Mouse (Mus musculus): ENCODE data around the gene Pln. TPM values are rescaled to one million over a fixed set of nuclear protein-coding genes. Genes with fewer than 3 reads are reported as not detected.

Gene Pln
- 2.0 and 3.0 TPM in 2 replicates for polyA plus RNA-seq (2016; fragmentation: Nextera tagmentation; extraction: Ambion mirVana)

DNA sequence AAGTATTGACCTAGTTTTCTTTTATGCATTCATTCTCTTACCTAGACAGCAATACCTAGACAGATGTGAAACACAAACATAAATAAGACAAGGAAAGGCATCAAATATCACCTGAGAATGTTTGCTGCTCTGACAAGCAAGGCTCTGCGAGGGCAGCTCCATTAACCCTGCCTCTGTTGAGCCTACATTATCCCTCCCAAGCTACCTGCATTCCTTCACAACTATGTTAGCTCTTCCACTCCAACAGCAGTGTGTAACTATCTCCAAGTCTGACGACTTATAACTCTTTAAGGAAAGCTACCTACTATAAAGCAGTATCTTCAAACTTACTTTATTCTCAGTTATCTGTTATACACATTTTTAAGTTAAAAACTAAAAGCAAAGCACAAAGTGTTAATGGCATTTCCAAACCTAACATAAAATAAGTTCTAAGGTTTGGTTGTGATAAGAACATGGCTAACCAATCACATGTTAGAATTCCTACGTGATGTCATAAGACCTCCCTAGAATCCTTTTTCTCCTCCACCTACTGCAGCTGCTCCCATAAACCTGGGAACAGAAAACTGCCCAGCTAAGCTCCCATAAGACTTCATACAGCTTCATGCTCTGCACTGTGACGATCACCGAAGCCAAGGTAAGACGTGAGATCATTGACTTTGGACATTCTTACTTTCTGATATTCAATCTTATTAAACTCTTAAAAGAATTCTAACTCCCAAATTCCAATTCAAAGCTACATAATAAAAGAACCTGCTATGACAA, at the start of gene Pln:
TSS of gene Pln (plus strand) at position 506 of the 762 bp plus-strand sequence.
- H3K9me3 ChIP-seq = no peaks in the 10 kb centered on the region
- no peak within 1 kb of the TSS for H3K27ac ChIP-seq (replicated peaks)
- no peak within 1 kb of the TSS for H3K4me2 ChIP-seq (replicated peaks)
- no peak within 1 kb of the TSS for H3K4me3 ChIP-seq
- no peak within 1 kb of the TSS for H3K9ac ChIP-seq (replicated peaks)
- no peak for ATAC-seq (ENCODE audit: low FRiP score, low read depth)
- no peaks in the 10 kb centered on the region for H3K36me3 ChIP-seq
- H3K27me3 ChIP-seq = no peaks in the 10 kb centered on the region
- WGBS = 84% methylated on average over 6 of the region's 6 CpGs
- H3K4me1 ChIP-seq = no peaks in the 10 kb centered on the region

DNA sequence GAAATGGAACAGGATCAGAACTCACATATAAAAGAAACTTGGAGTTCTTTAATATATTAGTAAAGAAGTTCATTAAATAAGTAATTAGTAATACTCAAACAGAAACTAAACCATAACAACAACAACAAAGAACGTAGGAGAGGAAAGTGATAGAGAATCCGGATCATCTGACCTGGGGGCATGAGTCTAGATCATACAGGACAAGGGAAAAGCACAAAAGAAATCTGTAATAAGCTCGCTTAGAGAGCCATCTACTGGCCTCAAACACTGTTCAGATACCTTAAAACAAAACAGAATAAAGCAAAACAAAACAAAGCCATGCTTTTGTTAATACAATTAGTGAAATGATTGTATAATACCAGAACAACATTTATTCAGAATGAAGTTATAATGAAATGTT, 31.6 kb upstream of the Pln start:
- WGBS = 44% methylated on average over 3 of the region's 3 CpGs
- H3K4me2 ChIP-seq (replicated peaks) = no peak overlapping the region
- no peaks in the 10 kb centered on the region for H3K4me1 ChIP-seq
- H3K9me3 ChIP-seq = no peaks in the 10 kb centered on the region
- no peak overlapping the region for H3K4me3 ChIP-seq
- H3K27ac ChIP-seq (replicated peaks) = no peak overlapping the region
- no peaks in the 10 kb centered on the region for H3K27me3 ChIP-seq
- H3K9ac ChIP-seq (replicated peaks) = no peak overlapping the region
- ATAC-seq (ENCODE audit: low FRiP score, low read depth) = peak; percentile 66; the same call in 1 of the 2 replicates
- H3K36me3 ChIP-seq = no peaks in the 10 kb centered on the region

DNA sequence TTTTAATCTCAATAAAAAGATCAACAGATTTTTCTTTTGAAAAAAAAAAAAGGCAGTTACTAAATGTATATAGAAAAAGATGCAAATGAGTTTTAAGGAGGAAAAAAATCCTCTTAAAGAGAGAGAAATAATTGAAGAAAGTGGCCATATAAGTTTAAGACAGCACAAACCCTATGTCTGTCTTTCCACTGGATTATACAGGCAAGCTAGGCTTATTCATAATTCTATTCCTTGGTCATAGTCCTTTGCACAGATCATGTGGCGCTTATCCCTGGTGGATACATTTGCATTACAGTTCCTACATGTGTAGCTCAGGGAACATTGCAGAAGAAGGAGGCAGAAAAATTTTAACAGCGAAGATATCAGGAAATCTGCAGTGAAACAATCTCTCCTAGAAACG, 30.8 kb upstream of the Pln start:
- WGBS = 94% methylated on average over 3 of the region's 3 CpGs
- Histone ChIP-seq H3K27ac (replicated peaks) (no peak overlapping the region), H3K36me3 (no peaks in the 10 kb centered on the region), H3K4me1 (no peaks in the 10 kb centered on the region), H3K27me3 (no peaks in the 10 kb centered on the region), H3K9ac (replicated peaks) (no peak overlapping the region), H3K9me3 (no peaks in the 10 kb centered on the region), H3K4me2 (replicated peaks) (no peak overlapping the region), H3K4me3 (no peak overlapping the region)
- no peak for ATAC-seq (ENCODE audit: low FRiP score, low read depth)

DNA sequence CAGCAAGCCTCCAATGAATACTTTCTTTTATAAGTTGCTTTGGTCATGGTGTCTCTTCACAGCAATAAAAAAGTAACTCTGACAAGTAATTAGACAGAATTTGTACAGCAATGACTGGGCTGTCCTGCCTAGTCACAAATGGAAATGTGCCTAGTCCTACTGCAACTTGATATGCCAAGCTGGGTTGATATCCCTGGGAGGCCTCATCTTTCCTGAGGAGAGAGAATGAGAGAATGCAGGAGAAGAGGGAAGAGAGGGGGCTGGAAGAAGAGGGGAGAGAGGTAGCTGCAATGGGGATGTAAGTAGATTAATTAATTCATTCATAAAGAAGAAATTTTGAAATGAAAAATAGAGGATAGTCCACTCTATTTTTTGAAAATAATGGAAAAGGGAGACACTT, 14.1 kb upstream of the Pln start:
- Histone ChIP-seq H3K4me1 (no peaks in the 10 kb centered on the region), H3K36me3 (no peaks in the 10 kb centered on the region), H3K9ac (replicated peaks) (no peak overlapping the region), H3K27me3 (no peaks in the 10 kb centered on the region), H3K4me2 (replicated peaks) (no peak overlapping the region), H3K4me3 (no peak overlapping the region), H3K9me3 (no peaks in the 10 kb centered on the region), H3K27ac (replicated peaks) (no peak overlapping the region)
- ATAC-seq (ENCODE audit: low FRiP score, low read depth) = no peak

DNA sequence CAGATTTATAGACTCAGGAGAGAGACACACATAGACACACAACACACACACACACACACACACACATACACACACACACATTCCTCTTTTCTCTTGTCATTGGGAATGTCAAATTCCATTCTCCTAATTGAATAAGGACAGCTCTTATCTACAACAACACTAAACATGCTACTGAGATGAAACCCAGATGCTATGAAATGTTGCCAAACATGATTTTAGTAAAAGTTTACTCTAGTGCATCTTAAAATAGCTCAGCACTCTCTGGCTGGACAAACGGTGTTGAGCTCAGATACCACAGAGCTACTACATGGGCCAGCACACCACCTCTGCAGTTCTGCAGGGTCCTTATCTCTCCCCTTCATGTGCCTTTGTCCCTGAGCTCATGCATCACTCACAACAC, 12.8 kb upstream of the Pln start:
- no peaks in the 10 kb centered on the region for H3K36me3 ChIP-seq
- no peak for ATAC-seq (ENCODE audit: low FRiP score, low read depth)
- WGBS = 83% methylated on average over 1 of the region's 1 CpGs
- no peaks in the 10 kb centered on the region for H3K27me3 ChIP-seq
- H3K4me3 ChIP-seq = no peak overlapping the region
- H3K4me1 ChIP-seq = no peaks in the 10 kb centered on the region
- no peak overlapping the region for H3K4me2 ChIP-seq (replicated peaks)
- no peak overlapping the region for H3K27ac ChIP-seq (replicated peaks)
- H3K9me3 ChIP-seq = no peaks in the 10 kb centered on the region
- no peak overlapping the region for H3K9ac ChIP-seq (replicated peaks)

DNA sequence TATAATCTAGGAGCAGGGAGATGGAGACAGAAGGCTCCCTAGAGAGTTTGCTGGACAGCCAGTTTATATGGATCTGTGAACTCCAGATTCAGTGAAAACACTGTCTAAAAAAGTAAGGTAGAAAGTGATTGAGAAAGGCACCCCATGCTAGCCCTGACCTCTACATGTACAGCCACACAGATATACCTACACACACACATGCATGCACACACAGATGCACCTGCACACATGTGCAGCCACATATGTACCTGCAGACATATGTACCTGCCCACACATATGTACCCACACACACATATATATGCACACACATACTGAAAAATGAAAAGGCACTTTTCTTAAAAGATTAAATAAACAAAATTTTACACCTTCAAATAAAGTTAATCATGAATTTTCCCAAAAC, 11.1 kb upstream of the Pln start:
- Histone ChIP-seq H3K4me2 (replicated peaks) (no peak overlapping the region), H3K4me3 (no peak overlapping the region), H3K9ac (replicated peaks) (no peak overlapping the region), H3K27ac (replicated peaks) (no peak overlapping the region), H3K27me3 (no peaks in the 10 kb centered on the region), H3K36me3 (no peaks in the 10 kb centered on the region), H3K4me1 (no peaks in the 10 kb centered on the region), H3K9me3 (no peaks in the 10 kb centered on the region)
- ATAC-seq (ENCODE audit: low FRiP score, low read depth) = no peak

DNA sequence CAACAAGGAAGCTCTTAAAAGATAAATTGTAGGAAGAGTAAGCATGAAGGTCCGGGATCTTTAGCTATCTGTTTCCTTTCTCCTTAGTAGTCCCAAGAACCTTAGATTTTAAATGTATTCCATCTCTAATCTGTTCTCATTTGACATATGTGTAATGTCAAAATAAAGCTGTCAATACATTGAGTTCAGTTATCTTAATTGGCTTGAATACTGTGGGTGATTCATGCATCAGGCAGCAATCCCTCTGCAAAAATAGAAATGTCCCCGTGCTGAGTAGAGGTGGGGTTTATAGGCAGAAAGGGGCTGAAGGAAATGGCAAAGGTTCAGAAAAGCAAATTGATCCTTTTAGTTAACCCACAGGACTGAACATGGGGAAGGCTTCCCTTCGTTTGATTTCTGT, 8.2 kb upstream of the Pln start:
- Histone ChIP-seq H3K9ac (replicated peaks) (no peak overlapping the region), H3K27me3 (no peaks in the 10 kb centered on the region), H3K36me3 (no peaks in the 10 kb centered on the region), H3K27ac (replicated peaks) (no peak overlapping the region), H3K9me3 (no peaks in the 10 kb centered on the region), H3K4me2 (replicated peaks) (no peak overlapping the region), H3K4me1 (no peaks in the 10 kb centered on the region), H3K4me3 (no peak overlapping the region)
- ATAC-seq (ENCODE audit: low FRiP score, low read depth) = no peak
- 92% methylated on average over 3 of the region's 3 CpGs for WGBS

DNA sequence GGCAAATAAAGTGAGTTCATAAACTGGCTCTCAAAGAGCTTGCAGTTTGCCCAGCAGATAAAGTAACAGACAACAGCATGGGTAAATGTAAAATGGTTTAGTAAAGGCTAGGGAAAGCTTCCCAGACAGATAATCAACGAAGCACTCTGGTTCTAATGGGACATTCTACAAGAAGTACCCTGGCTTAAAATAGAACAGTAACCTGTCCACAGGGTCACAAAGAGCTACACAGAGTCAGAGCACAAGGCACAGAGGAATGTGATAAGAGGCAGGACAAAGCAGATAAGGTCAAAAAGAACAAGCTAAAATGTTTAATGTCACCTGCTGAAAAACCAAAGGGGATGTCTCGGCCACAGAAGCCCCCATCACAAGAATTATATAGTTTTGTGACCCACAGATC, 4.7 kb upstream of the Pln start:
- 89% methylated on average over 2 of the region's 2 CpGs for WGBS
- H3K9me3 ChIP-seq = no peaks in the 10 kb centered on the region
- H3K4me3 ChIP-seq = no peak overlapping the region
- H3K27ac ChIP-seq (replicated peaks) = no peak overlapping the region
- no peak overlapping the region for H3K4me2 ChIP-seq (replicated peaks)
- no peaks in the 10 kb centered on the region for H3K36me3 ChIP-seq
- no peaks in the 10 kb centered on the region for H3K4me1 ChIP-seq
- H3K9ac ChIP-seq (replicated peaks) = no peak overlapping the region
- H3K27me3 ChIP-seq = no peaks in the 10 kb centered on the region
- no peak for ATAC-seq (ENCODE audit: low FRiP score, low read depth)

DNA sequence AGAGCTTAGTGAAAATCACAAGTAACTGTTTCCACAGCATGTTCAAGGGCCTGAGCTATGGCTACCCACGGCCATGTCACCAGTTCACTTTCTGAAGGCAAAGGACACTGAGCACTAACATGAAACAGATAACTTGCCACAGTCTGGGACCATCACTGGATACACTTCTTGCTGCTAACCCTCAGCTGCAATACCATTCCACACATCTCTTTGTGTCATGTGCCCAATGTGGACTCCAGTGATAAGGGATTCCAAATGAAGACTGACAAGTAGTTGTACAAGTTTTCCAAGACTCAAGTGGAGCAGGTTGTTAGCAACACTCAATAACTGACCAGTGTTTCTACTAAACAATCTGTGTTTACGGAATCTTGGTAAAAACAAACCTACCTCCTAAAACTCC, 2.2 kb upstream of the Pln start:
- no peak overlapping the region for H3K4me3 ChIP-seq
- 89% methylated on average over 2 of the region's 2 CpGs for WGBS
- no peaks in the 10 kb centered on the region for H3K4me1 ChIP-seq
- no peak for ATAC-seq (ENCODE audit: low FRiP score, low read depth)
- no peak overlapping the region for H3K27ac ChIP-seq (replicated peaks)
- no peaks in the 10 kb centered on the region for H3K9me3 ChIP-seq
- no peak overlapping the region for H3K4me2 ChIP-seq (replicated peaks)
- H3K36me3 ChIP-seq = no peaks in the 10 kb centered on the region
- no peaks in the 10 kb centered on the region for H3K27me3 ChIP-seq
- H3K9ac ChIP-seq (replicated peaks) = no peak overlapping the region

DNA sequence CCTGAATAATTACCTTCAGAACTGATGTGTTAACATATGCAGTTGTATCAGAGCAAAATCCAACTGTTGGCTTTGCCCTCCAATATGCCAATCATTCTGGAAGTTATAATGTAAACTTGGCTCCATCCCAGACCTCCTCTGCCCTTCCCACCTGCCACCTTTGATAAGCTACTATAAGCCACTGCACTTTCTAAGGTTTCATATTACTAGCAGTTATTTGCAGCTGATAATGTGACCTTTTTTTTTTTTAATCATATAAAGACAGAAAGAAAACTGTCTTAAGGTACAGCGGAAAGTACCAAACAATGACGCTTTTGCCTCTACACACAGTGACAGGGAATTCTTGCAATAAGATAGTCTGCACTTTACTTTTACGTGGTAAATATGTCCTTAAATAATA, 1.5 kb upstream of the Pln start:
- Histone ChIP-seq H3K9ac (replicated peaks) (no peak overlapping the region), H3K9me3 (no peaks in the 10 kb centered on the region), H3K4me3 (no peak overlapping the region), H3K4me2 (replicated peaks) (no peak overlapping the region), H3K27ac (replicated peaks) (no peak overlapping the region), H3K27me3 (no peaks in the 10 kb centered on the region), H3K36me3 (no peaks in the 10 kb centered on the region), H3K4me1 (no peaks in the 10 kb centered on the region)
- no peak for ATAC-seq (ENCODE audit: low FRiP score, low read depth)
- 91% methylated on average over 3 of the region's 3 CpGs for WGBS

DNA sequence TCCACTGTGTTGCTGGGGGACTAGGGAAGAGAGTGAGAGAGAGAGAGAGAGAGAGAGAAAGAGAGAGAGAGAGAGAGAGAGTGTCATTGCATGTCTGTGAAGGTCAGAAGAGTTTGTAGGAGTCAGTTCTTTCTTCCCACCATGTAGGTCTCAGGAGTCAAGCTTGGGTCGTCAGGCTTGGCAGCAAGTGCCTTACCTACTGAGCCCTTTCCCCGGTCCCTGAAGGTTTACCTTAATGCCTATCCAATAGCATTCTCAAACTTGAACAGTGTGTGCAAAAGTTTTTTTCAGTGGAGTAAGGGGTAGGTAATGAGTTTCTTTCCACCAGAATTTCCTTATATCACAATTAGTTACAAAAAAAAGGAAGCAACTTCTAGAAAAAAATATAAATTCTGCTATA, 1.6 kb downstream of the Pln start:
- H3K4me2 ChIP-seq (replicated peaks) = no peak overlapping the region
- no peak overlapping the region for H3K27ac ChIP-seq (replicated peaks)
- 65% methylated on average over 2 of the region's 2 CpGs for whole genome bisulfite sequencing
- H3K27me3 ChIP-seq = no peaks in the 10 kb centered on the region
- no peak overlapping the region for H3K9ac ChIP-seq (replicated peaks)
- no peak overlapping the region for H3K4me3 ChIP-seq
- H3K9me3 ChIP-seq = no peaks in the 10 kb centered on the region
- no peaks in the 10 kb centered on the region for H3K4me1 ChIP-seq
- ATAC-seq (ENCODE audit: low FRiP score, low read depth) = no peak
- H3K36me3 ChIP-seq = no peaks in the 10 kb centered on the region

DNA sequence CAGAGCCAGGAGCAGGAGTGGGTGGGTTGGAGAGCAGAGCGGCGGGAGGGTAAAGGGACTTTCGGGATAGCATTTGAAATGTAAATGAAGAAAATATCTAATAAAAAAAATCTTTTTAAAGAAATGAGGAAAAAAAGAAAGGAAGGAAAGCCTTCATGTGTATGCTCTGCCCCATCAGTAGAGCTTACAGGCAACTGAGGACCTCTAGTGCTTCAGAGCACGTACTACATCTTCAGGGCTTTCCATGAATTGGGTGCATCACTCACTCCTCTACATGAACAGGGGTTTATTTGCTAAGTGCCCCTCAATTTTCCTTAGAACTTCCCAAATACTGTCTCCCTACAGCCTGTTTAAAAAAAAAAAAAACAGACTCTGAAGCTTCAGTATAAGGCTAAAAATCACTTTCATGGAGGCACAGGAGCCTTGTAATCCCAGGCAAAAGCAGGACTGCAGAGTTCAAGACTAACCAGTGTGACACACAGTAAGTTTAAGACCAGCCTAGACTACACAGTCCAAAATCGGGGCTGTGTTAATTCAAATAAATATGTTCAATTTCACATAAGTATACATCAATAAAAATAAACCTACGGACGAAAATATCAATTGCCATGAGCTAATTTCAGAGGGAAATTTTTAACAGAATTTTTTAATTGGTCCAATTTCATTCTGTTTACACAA, 4.0 kb downstream of the Pln start:
- Histone ChIP-seq H3K27ac (replicated peaks) (no peak overlapping the region), H3K4me3 (no peak overlapping the region), H3K9me3 (no peaks in the 10 kb centered on the region), H3K27me3 (no peaks in the 10 kb centered on the region), H3K9ac (replicated peaks) (no peak overlapping the region), H3K36me3 (no peaks in the 10 kb centered on the region), H3K4me1 (no peaks in the 10 kb centered on the region), H3K4me2 (replicated peaks) (no peak overlapping the region)
- 77% methylated on average over 7 of the region's 7 CpGs for WGBS
- ATAC-seq (ENCODE audit: low FRiP score, low read depth) = peak; percentile 54; the same call in 1 of the 2 replicates
